Mouse (Mus musculus): Measurements from ENCODE around the gene Plcb1.
"Not testable (repeated sequence)": the region's sequence is repeated elsewhere in the genome, so short reads cannot be mapped to it uniquely, and the experiment has no call there.

Gene Plcb1

DNA sequence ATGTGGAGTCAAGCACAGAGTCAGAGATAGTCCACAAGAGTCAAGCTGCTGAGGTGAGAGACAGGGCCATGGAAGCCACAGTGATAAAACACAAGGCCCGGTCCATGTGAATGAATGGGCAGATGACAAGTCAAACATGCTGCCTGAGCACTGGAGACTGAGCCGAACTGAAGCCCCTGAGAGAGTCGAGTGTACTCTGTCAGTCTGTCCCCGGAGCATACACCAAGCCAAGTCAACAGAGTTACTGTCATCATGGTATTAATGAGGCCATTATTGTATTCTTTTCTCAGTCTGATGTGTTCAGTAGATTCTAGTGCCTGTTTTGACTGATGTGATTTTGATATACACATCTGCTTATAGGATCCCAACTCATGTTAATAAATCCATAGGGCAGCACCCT is 521.9 kb downstream of the Plcb1 start:
- DNase-seq (ENCODE audit: low spot score): no peak

- no peak for DNase-seq (ENCODE audit: low spot score)
Observed at GRCm38 (mm10) chr2:135315980-135316379, 530.1 kb downstream of the Plcb1 start.

DNA sequence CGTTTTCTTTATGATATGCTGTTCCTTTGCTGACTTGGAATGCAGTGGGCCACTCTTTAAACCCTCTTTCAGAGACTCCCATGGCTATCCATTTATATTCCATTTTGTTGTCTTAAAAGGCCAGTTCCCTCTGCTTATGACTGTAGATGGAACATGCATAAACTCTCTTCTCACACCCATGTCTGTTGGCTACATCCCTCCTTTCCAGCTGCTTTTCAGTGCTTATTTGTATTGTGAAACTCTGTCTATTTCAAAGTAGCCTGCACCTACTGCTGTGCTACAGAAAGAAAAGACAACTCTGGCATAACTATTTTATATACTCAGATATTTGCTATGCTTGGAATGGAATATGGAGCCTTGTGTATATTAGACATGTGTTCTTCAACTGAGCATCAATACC is 532.3 kb downstream of the Plcb1 start:
- DNase-seq (ENCODE audit: low spot score): no peak

- DNase-seq (ENCODE audit: low spot score): no peak
Observed at GRCm38 (mm10) chr2:135323276-135323954, 537.5 kb downstream of the Plcb1 start.

- DNase-seq (ENCODE audit: low spot score): peak; percentile 8
Observed at GRCm38 (mm10) chr2:135323955-135324302, 538.1 kb downstream of the Plcb1 start.

- peak; percentile 8 for DNase-seq (ENCODE audit: low spot score)
Observed at GRCm38 (mm10) chr2:135328756-135329155, 542.9 kb downstream of the Plcb1 start.

DNA sequence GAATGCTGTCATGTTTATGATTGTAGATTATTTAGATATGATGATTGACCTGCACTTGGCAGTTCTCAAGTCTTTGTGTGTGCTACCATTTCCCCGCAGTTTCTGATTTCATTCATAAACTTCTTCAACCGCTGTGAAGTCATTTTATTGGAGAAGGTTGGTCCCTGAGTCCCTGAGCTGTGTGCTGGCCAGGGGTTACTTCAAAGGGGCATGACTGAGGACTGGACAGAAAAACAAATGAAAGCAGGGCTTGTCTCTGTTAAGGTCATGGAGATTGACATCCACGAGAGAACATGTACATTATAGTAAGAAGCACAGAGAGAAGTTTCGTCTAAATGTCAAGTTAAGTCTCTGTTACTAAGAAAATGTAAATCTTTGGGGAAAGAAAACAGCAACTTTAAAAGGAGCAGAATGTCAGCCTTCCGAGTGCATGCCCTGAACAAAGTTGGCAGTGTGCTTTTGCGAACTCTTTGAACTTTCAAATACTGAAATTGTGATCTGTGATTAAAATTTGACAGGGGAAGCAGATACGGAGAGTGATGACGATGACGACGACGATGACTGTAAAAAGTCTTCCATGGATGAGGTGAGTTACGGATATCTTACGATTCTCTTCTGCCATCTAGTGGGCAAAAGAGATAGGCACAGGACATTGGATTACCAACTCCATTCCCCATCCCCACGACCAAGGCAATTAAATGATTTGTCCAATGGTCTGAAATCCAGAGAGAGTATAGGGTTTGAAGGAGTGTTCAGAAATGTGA is 544.1 kb downstream of the Plcb1 start:
- DNase-seq (ENCODE audit: low spot score): peak; percentile 17

DNA sequence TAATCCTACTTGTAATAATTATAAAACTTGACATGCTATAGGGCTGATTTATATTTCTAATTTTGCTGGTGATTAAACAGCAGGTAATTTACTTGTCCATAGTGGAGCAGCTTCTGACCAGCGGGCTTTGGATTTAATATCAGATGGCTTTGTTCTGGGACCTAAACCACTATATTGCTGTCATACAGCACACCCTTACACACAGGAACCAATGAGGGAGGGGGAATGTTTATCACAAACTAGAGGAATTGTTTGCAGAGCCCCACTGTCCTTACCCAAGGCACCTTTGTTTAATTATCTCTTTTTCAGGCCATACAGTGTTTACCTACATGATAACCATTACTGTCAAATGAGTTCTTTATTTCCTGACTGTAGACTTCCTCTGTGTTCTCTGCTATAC is 546.0 kb downstream of the Plcb1 start:
- no peak for DNase-seq (ENCODE audit: low spot score)

GRCm38 (mm10) chr2:135356311-135356710 is 570.4 kb downstream of the Plcb1 start:
- peak; percentile 13 for DNase-seq (ENCODE audit: low spot score)

GRCm38 (mm10) chr2:135361798-135362197 is 575.9 kb downstream of the Plcb1 start:
- DNase-seq (ENCODE audit: low spot score): peak; percentile 17

DNA sequence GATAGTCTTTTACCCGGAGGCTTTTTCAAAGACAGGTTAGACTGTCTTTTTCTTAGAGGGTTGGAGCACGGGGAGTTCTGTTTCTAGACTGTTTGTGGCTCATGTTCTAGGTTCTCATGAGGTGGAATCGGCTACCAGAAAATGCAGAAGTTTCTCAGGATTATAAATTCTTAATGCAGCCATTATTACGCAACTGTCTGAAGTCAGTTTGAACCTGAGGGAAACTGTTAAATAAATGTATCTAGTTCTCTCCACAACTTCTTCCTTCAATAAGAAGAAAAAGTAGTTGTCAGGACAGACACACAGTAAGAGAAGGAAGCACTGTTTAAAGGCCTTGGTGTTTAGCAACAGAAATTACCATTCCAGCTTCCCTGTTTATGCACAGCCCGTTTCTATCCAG is 577.1 kb downstream of the Plcb1 start:
- DNase-seq (ENCODE audit: low spot score): no peak

GRCm38 (mm10) chr2:135370259-135370835 is 584.5 kb downstream of the Plcb1 start:
- no peak for DNase-seq (ENCODE audit: low spot score)

GRCm38 (mm10) chr2:135380796-135381195 is 594.9 kb downstream of the Plcb1 start:
- DNase-seq (ENCODE audit: low spot score): not testable (repeated sequence)

GRCm38 (mm10) chr2:135381396-135381795 is 595.5 kb downstream of the Plcb1 start:
- DNase-seq (ENCODE audit: low spot score): no peak

GRCm38 (mm10) chr2:135387990-135388389 is 602.1 kb downstream of the Plcb1 start:
- peak; percentile 2 for DNase-seq (ENCODE audit: low spot score)

DNA sequence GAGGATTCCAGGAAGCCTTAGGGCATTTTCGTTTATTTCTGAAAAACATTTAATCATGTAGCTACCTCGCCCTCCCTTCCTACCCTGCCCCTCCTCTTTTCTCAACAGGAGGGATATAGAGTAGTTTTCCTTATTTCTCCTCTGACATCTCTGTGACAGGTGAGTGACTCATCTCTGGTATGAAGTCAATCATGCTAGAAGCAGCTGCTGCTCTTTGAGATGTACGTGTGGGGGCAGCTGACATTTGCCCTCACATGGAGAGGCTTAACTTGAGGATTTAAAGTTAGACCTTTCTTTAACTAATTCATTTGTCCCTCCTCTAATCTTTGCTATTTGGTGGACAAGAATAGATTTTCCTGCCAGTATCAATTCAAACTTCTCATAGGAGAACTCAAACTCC is 608.8 kb downstream of the Plcb1 start:
- DNase-seq (ENCODE audit: low spot score): no peak

DNA sequence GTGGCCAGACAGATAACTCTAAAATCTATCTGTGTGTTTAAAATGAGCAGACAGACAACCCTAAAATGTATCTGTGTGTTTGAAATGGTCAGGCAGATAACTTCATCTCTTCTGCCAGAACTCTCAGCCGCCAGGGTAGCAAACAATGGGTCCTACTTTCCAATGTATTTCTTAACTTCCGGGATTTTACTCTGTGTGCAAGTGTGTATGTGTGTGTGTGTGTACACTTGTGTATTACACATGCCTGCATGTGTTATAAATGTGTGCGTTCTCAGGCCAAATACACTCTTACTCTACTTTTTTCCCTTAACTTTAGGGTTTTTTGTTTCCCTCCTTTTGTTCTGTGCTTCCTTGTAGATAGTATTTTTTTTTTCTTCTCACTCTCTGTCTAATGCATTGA is 610.5 kb downstream of the Plcb1 start:
- no peak for DNase-seq (ENCODE audit: low spot score)

DNA sequence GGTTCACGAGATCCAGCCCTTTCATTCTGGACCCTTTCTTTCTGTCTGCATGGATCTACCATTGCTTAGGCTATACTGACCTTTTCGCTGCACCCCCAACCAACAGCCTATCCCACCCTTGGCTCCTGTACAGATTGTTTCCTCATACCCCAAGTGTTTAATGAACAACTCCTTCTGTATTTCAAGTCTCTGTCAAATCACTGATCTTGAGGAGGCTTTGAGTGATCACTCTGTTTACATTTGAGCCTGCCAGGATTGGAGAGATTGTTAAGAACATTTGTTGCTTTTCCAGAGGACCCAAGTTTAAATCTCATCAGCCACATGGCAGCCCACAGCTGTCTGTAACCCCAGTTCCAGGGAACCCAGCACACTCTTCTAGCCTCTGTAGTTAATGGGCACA is 612.1 kb downstream of the Plcb1 start:
- DNase-seq (ENCODE audit: low spot score): no peak

GRCm38 (mm10) chr2:135399760-135400159 is 613.9 kb downstream of the Plcb1 start:
- no peak for DNase-seq (ENCODE audit: low spot score)

DNA sequence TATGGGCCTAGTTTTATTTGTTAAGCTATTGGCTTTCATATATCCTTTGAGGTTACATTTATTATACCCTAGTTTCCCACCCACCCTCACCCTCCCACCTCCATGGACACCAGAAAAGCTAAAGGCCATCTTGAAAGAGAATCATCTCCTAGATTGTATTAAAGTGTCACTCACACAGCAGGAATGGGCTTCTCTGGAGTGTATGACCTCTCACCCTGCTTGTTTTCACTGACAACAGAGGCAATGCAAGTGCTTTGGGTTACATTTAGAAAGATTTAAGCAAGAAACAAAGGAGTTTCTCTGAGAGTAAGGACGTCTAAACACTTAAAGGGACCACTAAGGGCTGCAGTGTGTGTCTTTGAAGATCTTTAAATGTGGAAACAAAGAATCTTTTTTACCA is 617.0 kb downstream of the Plcb1 start:
- DNase-seq (ENCODE audit: low spot score): no peak

- no peak for DNase-seq (ENCODE audit: low spot score)
Observed at GRCm38 (mm10) chr2:135403344-135403743, 617.5 kb downstream of the Plcb1 start.

DNA sequence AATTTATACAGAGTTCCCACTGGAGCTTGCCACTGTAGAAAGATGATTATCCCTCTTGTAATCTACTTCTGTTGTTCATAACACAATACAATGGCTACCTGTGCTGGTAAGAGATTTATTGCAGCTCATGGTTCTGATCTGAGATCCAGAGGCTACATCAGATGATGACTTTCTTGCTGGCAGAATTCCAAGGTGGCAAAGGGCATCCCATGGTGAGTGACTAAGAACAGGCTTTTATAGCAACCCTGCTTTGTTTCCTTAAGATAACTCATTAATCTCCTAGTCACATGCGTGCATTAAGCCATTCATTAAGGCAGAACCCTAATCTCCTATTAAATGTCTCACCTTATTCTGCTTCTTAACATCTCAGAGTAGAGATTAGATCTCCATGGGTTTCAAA is 618.2 kb downstream of the Plcb1 start:
- no peak for DNase-seq (ENCODE audit: low spot score)

- no peak for DNase-seq (ENCODE audit: low spot score)
Observed at GRCm38 (mm10) chr2:135409418-135410097, 623.7 kb downstream of the Plcb1 start.
